12 mouse cellular contexts compared by ENCODE assay signal in the genomic region with DNA sequence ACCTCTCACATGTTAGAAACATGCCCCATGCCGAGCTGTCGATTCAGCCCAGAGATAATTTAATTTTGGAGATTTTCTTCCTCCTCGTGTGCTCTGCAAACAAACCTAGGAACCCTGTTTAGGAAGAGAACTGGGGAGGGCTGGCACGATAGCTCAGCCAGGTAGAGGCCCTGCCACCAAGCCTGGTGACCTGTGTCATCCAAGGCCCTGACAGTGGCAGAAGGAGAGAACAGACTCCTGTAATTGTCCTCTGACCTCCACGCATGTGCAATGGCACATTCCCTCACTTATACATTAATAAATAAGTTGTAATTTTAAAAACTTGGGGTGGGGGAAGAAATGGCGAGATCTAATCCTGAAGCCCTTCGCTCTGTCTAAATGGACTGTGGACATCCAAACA.
DNase-seq lines count a peak whose midpoint lies in the region; ATAC-seq lines count a peak whose summit lies in the region.
"Had no signal": no experiment of that assay in that cellular context is flagged by ENCODE, and none has a peak within 500 bp of the region (broad histone marks: within the 10 kb centered on the region; RNA-seq: fewer than 3 reads in every experiment).

No protein-coding gene starts in this region.

- H3K27ac ChIP-seq in kidney, embryonic 16.5 days (ENCODE audit: low read length) = peak overlapping the region; percentile 53; the same call in 1 of the 2 replicates
- H3K27ac ChIP-seq in embryonic facial prominence, embryonic 12.5 days = 0 out of 2 replicates have a peak overlapping the region, but pooled peaks have one; percentile 46
- peak overlapping the region; percentile 76 for H3K27ac ChIP-seq in hindbrain, embryonic 14.5 days
- peak overlapping the region; percentile 89 for H3K27ac ChIP-seq in midbrain, embryonic 13.5 days
- H3K27ac ChIP-seq: heart, embryonic 13.5 days; layer of hippocampus, adult 2 months had no signal

- WGBS in kidney, embryonic 16.5 days = 80% methylated on average over 7 of the region's 7 CpGs
- 66% methylated on average over 7 of the region's 7 CpGs for WGBS in embryonic facial prominence, embryonic 12.5 days
- 66% methylated on average over 7 of the region's 7 CpGs for WGBS in hindbrain, embryonic 14.5 days
- 61% methylated on average over 7 of the region's 7 CpGs for WGBS in midbrain, embryonic 13.5 days

- H3K9me3 ChIP-seq in kidney, embryonic 16.5 days (ENCODE audit: low read length) = no peaks in the 10 kb centered on the region
- no peaks in the 10 kb centered on the region for H3K9me3 ChIP-seq in embryonic facial prominence, embryonic 12.5 days
- H3K9me3 ChIP-seq in hindbrain, embryonic 14.5 days (ENCODE audit: control insufficient read depth, low read length) = no peaks in the 10 kb centered on the region
- H3K9me3 ChIP-seq in midbrain, embryonic 13.5 days = no peaks in the 10 kb centered on the region
- H3K9me3 ChIP-seq: G1E; heart, embryonic 13.5 days had no signal

- H3K9ac ChIP-seq in kidney, embryonic 16.5 days (replicated peaks; ENCODE audit: low read length) = no peak overlapping the region
- no peak overlapping the region for H3K9ac ChIP-seq in embryonic facial prominence, embryonic 12.5 days
- peak overlapping the region; percentile 24; the same call in 1 of the 2 replicates for H3K9ac ChIP-seq in hindbrain, embryonic 14.5 days
- no peak overlapping the region for H3K9ac ChIP-seq in midbrain, embryonic 13.5 days (replicated peaks)
- H3K9ac ChIP-seq: heart, embryonic 13.5 days had no signal

- ATAC-seq in kidney, embryonic 16.5 days (ENCODE audit: low FRiP score, low TSS enrichment) = no peak
- no peak for ATAC-seq in embryonic facial prominence, embryonic 12.5 days (ENCODE audit: insufficient number of reproducible peaks, insufficient read depth, low FRiP score, low TSS enrichment)
- ATAC-seq in hindbrain, embryonic 14.5 days (ENCODE audit: low FRiP score) = peak; percentile 22; the same call in 1 of the 2 replicates
- ATAC-seq in midbrain, embryonic 13.5 days = peak; percentile 46; the same call in 1 of the 2 replicates

- H3K4me2 ChIP-seq in kidney, embryonic 16.5 days (replicated peaks; ENCODE audit: low read depth, low read length) = no peak overlapping the region
- H3K4me2 ChIP-seq in embryonic facial prominence, embryonic 12.5 days (replicated peaks) = no peak overlapping the region
- no peak overlapping the region for H3K4me2 ChIP-seq in hindbrain, embryonic 14.5 days (replicated peaks)
- no peak overlapping the region for H3K4me2 ChIP-seq in midbrain, embryonic 13.5 days (replicated peaks)
- H3K4me2 ChIP-seq: heart, embryonic 13.5 days had no signal

- H3K4me1 ChIP-seq in kidney, embryonic 16.5 days (ENCODE audit: insufficient read depth, low read length) = peaks cover 27% of the 10 kb centered on the region
- no peaks in the 10 kb centered on the region; the same call in 1 of the 2 replicates for H3K4me1 ChIP-seq in embryonic facial prominence, embryonic 12.5 days
- peaks cover 15% of the 10 kb centered on the region for H3K4me1 ChIP-seq in hindbrain, embryonic 14.5 days (replicated peaks; ENCODE audit: control insufficient read depth, insufficient read depth, low read length)
- H3K4me1 ChIP-seq in midbrain, embryonic 13.5 days (replicated peaks) = peaks cover 27% of the 10 kb centered on the region

- no peaks in the 10 kb centered on the region for H3K27me3 ChIP-seq in kidney, embryonic 16.5 days (ENCODE audit: insufficient read depth, low read length)
- no peaks in the 10 kb centered on the region for H3K27me3 ChIP-seq in embryonic facial prominence, embryonic 12.5 days
- no peaks in the 10 kb centered on the region for H3K27me3 ChIP-seq in hindbrain, embryonic 14.5 days (ENCODE audit: control insufficient read depth, insufficient read depth, low read length)
- H3K27me3 ChIP-seq in midbrain, embryonic 13.5 days = no peaks in the 10 kb centered on the region
- H3K27me3 ChIP-seq: heart, embryonic 13.5 days had no signal

- H3K4me3 ChIP-seq in kidney, embryonic 16.5 days (ENCODE audit: low read length) = no peak overlapping the region
- H3K4me3 ChIP-seq in embryonic facial prominence, embryonic 12.5 days = no peak overlapping the region
- H3K4me3 ChIP-seq in hindbrain, embryonic 14.5 days (replicated peaks; ENCODE audit: low read length) = no peak overlapping the region
- H3K4me3 ChIP-seq in midbrain, embryonic 13.5 days (replicated peaks) = no peak overlapping the region
- H3K4me3 ChIP-seq: heart, embryonic 13.5 days; layer of hippocampus, adult 2 months had no signal

- H3K36me3 ChIP-seq in kidney, embryonic 16.5 days (ENCODE audit: insufficient read depth, low read length) = no peaks in the 10 kb centered on the region
- no peaks in the 10 kb centered on the region for H3K36me3 ChIP-seq in embryonic facial prominence, embryonic 12.5 days
- H3K36me3 ChIP-seq in hindbrain, embryonic 14.5 days (replicated peaks; ENCODE audit: control insufficient read depth, insufficient read depth) = 0 out of 2 replicates have a peak, but pooled peaks cover 3% of the 10 kb centered on the region
- H3K36me3 ChIP-seq in midbrain, embryonic 13.5 days = no peaks in the 10 kb centered on the region
- H3K36me3 ChIP-seq: G1E; heart, embryonic 13.5 days had no signal

- DNase-seq in kidney, postnatal 36 days = no peak
- DNase-seq in hindbrain, embryonic 14.5 days (ENCODE audit: low spot score) = no peak
- DNase-seq in adrenal gland, postnatal 14 days = no peak
- DNase-seq in embryo, embryonic 10 days (ENCODE audit: low spot score) = no peak
- DNase-seq: cerebellum, adult 9-10 months; right cerebral cortex, postnatal 14 days had no signal

Comparison
In these comparisons a context has a peak if more than half of its experiments do, and no peak if none do; other contexts are left out.
1. ATAC-seq: peak in hindbrain, embryonic 14.5 days (single experiment) and midbrain, embryonic 13.5 days (single experiment); none in kidney, embryonic 16.5 days (single experiment) and embryonic facial prominence, embryonic 12.5 days (single experiment).
2. Peak in every context shown above with its lines, with median percentiles within 50 percentile points of each other: H3K27ac ChIP-seq.